Mouse (Mus musculus): ENCODE results near the gene Acadl.

The Acadl gene

DNA sequence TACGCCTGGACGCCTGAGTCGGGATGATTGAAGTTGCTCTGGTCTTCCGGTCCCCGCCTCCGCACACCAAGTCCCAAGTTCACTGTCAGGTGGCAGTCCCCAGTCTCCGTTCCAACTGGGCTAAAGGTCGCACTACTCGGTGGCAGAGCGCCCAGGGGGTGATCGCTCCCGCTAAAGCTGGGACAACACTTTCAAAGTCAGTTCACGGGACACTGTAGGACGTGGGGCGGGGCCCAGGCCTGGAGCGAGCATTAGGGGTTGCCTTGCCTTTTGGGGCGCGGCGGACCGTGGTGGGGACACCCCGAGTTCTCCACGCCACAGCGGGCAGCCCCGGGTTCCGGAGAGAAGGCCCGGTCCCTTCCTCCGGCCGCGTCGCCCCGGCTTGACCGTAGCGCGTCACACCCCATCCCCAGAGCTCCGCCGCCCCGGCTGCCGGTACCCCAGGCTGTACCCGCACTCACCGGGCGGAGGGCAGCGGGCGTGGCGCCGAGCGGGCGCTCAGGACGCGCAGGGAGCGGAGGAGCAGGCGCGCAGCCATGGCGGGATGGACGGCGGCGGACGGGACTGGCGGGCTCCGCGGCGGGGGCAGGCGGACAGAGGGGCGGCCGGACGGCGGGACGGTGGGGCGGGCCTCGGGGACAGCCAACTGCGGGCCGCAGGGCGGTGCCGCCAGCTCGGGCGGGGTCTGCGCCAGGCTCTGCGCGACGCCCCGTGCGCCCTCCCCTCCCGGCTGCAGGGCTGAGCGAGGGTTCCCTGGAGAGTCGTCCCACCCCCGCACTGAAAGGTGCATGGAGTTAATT lies at the start of gene Acadl:
Gene Acadl (minus strand): TSS at position 566 of the 800 bp plus-strand sequence.
- DNase-seq (ENCODE audit: low spot score), result peak; percentile 77

DNA sequence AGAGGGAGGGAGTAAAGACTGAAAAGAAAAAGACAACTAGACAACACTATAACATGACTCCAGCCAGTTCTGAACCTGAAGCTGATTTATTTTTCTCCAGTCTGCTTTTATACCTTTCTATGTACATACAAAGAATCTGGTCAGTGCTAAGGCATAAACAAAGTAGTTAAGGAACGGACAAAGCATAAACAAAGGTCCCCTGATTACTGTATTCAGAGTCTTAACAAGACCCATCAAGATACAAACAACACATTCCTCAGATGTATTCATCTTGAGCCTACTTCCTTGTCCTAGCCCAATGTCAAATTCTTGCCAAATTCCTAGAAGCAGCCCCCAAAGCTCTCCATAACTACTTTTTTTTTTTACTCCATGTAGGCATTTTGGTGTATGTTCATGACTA lies 49.2 kb upstream of the Acadl start:
- DNase-seq (ENCODE audit: low spot score), result no peak

DNA sequence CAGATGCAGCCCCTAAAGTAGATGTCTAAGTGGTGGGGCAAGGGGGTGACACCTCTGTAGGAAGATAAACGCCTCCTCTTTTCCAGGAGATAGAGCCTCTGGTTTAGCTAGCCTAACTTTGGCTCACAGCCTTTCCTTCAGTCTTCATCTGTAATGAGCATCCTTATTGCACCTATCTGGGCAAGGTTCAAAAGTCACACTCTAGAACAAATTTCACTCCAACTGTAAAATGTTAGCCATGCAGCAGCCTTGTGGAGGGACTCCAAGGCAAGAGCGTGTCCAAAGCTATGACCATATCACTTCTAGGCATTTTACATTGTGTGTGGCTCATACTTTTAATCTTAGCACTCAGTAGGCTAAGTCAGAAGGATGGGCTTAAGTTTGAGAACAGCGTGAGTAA lies 39.5 kb upstream of the Acadl start:
- DNase-seq (ENCODE audit: low spot score), result no peak

DNA sequence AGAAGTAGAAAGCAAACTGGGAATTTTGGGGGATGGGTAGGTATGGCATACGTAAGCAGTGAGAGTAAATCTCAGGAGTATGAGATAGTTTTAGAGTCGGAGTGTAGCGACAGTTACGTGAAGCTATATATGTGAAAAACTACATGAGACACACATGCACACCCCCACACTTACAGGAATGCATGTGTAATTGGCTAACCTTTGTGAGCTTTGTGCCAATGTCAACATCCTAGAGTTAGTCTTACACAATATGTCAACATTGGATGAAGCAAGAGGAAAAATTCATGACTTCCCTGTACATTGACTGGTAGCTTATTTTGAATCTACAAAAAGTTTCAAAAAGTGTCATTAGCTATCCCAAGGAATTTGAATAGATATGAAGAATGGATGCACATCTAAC lies 37.9 kb upstream of the Acadl start:
- DNase-seq (ENCODE audit: low spot score), result no peak

DNA sequence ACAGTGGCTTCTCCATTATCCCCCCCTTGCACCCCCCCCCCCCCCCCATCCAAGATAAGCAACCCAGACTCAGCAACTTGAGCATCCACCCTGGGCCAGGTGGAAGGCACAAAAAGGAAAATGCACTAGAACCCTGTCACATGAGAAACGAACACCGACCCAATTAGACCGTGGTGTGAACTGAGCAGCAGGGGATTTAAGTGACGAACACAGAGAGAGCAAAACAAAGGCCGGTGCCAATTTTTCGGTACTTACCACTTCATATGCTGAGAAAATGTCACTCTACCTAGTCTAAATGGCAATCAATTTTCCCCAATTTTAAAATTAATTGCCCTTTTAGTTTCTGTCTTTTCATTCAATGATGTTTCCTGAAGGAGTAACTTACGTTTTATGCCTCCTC lies 35.2 kb upstream of the Acadl start:
- DNase-seq (ENCODE audit: low spot score), result no peak

DNA sequence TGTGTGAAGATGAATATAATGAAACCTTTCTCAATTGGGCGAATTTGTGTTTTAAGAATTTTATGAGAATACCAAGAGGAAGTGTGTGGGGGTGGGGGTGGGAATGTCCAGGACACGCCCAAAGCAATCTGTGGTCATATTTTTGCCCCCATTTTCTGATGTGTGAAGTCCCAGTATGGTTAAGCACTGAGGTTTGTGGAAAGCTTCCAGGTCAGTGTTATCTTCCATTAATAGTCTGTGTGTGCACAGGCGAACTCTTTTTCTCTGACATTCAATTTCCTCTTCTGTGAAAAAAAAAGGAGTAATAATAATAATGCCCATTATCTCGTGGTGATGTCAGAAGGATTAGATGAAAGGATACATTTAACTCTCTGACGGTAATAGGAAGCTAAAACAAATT lies 33.5 kb upstream of the Acadl start:
- no peak for DNase-seq (ENCODE audit: low spot score)

DNA sequence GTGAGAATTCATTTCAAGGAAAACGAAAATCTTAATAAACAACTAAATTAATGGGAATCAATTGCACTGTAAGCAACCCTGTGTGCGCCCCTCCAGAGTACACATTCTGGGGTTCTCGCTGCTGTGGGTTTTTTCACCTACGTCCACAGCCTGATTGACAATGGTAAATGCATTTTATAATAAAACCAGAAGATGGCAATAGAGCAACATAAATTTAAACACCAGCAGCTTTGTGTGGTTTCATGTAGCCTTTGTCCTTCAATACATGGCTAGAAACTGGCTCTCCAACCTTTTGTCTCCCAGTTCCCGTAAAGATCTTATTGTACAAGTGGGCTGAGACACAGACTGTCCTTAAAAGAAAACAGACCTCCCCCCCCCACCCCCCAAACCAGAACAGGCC lies 33.0 kb upstream of the Acadl start:
- DNase-seq (ENCODE audit: low spot score), result no peak

DNA sequence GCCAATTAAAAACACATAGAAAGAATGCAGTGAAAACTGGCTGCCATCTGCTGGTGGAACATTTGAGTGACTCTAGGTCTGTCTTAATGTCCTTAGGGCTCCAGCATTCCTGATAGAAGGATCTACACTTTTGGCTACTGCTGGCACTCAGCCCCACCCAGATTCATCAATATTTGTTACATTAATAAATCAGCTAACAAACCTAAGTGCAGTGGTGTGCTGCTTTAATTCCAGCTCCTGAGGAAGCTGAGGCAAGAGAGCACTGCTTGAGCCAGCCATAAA lies 32.7 kb upstream of the Acadl start:
- peak; percentile 23 for DNase-seq (ENCODE audit: low spot score)

DNA sequence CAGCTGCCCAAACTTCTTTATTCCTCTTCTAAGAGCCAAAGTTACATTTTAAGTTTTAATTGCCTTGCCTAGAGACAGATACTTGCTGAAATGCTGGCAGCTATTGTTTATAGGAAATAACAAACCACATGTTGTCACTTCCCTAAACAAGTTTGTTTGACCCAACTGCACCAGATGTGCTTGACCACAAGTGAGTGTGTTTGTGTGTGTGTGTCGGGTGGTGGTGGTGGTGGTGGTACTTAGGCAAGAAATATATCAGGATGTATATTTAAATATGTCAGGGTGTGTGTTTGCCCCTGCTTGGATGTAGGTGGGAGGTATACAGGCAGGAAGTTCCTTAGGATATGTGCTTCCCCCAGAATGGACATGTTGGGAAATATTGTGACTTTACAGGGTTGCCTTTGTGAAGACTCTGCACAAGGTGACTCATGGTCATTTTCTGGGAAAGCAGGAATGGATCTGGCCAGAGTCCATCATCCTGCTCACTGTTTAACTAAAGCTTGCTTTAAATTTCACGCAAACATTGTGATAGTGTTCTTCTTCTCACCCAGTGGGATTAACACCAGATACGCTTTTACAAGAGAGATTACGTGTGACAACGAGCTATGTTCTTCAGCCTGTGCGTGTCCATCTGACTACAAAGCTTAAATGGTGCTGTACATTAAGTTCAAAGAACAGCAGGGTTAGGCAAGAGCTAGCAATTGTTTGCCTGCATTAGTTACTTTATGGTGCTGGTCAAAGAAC lies 32.2 kb upstream of the Acadl start:
- no peak for DNase-seq (ENCODE audit: low spot score)

DNA sequence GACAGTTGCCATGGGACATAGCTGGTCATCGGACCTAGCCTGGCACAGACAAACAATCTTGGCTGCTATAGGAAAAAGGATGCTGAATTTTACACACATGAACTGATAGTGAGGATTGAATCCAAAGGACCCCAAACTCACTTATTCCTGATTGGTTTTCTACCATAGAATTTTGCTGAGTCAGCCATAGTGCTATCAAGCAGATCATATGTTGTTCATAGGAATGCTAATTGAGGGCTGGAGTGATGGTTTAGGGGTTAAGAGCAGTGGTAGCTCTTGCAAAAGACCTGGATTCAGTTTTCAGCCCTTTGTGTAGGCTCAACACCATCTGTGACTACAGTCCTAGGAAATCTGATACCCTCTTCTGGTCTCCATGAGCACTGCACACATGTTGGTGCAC lies 24.1 kb upstream of the Acadl start:
- no peak for DNase-seq (ENCODE audit: low spot score)

DNA sequence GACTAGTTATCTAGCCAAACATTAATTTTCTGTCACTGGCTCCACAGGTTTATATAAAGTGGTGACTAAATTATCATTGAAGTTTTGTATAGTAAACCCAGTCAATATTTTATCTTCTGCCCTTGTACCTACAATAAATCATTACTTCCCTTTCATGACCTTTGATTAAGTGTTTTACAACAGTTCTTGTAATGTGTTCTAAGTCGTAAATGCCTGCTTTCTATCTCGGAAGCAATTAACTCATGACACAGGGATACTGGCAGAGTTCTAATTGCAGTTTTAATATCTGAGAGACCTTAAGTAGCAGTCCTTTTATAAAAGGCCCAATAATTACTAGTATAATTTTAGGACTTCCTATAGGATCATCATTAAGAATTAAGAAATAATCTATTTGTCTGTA lies 17.1 kb upstream of the Acadl start:
- DNase-seq (ENCODE audit: low spot score), result no peak

DNA sequence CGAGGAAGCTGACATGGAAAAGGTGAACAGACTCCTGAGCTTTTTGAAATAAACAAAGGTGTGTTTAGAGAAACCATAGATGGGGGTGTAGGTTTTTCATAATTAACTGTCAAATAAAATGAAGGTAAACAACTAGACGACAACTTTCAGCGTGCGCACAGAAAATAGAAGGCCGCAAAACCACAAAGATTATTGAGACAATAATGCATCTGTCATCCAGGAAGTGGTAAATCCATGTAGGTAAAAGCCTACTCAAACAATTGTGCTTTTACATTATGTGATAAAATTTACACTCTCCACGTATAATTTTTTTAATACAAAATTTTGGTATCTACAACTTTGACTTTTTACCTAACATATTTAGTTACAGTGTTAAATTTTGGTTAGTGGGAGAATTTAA lies 11.7 kb upstream of the Acadl start:
- DNase-seq (ENCODE audit: low spot score), result no peak

DNA sequence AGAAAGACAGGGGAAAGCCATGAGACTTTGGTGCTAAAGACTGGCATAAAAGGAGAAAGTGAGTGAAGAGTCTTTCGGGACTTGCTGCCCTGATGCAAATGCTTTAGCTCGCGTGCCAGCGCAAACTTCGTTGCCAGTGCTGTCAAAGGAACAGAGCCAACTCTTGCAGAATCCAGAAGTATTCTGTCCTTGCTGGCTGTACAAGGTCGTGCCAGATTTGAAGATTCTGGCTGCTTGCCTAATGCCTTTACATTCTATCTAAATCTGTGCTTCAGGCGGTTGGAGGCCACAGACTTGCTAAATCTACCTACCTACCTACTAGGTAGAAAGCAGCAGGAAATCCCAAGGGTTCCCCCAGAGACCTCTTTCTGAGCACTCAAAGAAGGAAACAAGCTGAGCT lies 8.5 kb upstream of the Acadl start:
- DNase-seq (ENCODE audit: low spot score), result peak; percentile 26

DNA sequence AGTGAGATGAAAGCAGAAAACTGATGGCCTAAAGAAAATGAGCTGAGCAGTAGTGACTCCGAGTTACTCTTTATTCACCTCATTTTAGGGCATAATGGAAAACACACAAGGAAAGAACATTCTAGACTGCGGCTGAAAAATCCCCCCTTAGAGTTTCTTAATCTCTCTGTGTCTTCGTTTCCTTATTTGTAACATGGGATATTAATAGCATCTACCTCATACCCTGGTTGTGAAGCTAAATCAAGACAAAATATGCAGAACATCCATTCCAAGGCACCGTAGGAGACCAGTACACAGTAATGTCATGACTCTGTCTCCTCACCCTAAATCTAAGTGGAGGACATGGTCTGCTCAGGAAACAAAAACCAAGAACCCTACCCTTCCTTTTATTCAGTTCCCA lies 2.6 kb upstream of the Acadl start:
- DNase-seq (ENCODE audit: low spot score), result no peak

DNA sequence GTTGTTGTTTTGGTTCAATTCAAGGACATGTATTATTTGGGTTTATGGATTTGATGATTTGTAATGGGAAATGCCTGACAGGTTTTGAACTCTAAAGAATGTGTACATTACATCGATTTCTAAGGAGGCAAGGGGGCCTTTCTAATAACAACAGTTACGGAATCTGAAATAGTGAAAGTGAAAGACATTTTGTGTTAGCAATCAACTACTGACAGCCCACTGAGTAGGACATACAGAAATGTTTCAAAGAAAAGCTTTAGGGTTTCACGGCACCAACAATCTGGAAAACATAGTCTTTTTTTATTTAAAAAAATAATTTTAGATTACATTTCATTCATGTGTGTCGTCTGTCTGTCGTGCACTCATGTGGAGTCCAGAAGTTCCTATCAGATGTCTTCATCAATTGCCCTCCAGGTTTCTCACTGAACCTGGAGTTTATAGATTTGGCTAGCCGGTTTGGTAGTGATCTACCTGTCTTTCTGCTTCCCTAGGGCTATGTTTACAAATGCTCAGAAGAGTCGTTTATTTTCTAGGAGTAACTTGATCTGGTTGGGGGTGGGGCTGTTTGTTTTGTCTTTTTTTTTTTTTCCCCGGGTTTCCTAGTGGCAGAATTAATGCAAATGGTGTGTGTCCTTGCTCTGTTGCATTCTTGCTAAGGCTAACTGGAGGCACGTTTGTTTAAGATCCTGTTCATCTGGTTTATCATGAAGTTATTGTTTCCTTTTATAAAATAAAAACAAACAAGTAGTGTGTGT lies 841 bp upstream of the Acadl start:
- DNase-seq (ENCODE audit: low spot score), result no peak

DNA sequence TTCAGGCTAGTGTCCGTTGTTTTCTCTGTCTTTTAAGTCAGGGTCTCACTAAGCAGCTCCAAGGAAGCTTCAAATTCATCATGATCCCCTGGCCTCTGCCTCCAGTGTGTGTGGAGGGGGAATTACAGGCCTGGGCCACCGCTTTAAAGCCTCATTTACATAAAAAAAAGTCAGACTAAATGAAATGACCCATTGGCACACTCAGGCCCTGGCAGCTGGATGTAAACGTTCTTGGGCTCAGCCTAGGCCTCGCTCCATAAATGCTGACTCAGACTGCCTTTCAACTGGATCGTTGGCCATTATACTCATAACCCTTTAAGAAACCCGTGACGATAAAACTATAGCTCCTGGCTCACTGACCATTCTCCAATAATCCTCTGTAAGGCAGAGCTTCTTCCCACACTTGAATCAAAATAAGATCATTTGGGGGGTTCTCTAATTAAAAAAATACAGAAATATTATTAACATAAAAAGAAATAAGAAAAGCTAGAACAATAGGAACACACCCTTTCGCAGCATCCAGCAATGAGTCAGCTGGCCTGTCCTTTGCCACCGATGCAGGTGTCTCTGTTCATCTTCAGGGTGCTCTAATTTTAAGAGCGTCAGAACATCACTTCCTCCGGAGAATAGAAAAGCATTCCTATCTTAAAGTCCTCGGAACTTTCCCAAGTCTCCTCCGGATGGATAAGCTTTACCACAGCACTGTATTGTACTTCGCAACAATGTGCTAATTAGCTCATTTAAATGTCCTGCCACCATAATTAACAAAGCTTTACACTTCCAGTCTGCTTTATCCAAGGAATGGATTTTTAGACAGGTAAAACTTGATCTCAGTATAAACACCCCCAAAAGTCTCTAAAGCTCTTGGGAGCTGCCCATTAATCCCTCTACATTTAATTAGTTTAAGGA lies 1.1 kb downstream of the Acadl start:
- no peak for DNase-seq (ENCODE audit: low spot score)

DNA sequence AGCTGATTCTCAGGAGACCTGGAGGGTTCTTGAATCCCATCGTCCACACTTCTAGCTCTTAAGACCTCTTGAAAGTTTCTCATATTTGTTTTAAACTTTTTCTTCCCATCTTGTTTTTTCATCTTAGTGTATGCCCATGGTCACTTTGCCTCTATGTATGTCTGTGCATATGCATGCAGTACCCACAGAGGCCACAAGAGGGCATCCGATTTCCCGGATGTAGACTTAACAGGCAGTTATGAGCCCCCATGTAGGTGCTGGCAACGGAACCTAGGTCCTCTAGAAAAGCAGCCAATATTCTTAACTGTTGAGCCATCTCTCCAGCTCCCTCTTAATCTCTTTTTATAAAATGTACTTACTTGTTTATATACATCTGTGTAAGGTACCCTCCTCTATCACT lies 15.6 kb downstream of the Acadl start:
- no peak for DNase-seq (ENCODE audit: low spot score)

DNA sequence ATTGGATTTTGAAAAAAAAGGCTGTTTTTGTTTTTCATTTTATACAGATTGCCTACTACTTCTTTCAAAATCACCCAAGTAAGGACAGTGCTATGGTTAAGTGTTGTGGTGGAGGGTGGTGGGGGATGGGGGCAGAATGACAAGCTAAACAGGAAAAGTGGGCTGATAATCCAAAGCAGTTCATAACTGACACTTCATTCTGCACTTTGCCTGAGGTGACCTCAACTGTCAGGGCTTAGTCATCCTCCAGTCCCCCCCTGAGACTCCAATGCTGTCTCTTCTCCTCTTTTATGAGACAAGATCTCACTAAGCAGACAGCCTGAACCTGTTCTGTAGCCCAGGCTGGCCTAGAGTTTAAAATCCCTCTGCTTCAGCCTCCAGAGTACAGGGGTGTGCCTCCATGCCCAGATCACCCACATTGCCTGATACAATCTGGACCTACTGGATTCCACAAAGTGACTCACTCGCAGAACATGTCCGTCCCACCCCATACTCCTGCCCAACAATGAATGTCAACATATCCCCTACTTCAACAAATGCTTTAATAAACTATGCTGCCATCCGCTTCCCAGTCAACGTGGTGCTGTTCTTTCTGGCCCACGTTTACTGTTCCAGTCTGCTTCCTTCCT lies 17.3 kb downstream of the Acadl start:
- DNase-seq (ENCODE audit: low spot score), result no peak

DNA sequence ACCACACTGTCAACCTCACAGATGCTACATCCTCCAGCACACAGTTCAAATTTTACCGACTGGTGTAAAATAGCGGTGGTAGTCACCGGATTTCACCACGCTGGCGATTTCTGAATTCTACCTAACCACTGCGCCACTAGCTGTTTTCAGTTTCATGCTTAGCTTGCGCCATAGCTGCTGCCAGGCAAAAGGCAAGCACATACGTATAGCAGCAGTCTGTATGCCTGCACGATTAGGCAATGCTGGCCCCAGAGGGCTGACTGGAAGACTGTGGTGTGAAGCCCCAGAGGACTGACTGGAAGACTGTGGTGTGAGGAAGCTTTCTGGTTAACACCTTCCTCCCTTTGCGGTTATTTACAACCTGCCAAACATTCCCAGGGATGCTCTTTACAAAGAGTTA lies 21.1 kb downstream of the Acadl start:
- no peak for DNase-seq (ENCODE audit: low spot score)

DNA sequence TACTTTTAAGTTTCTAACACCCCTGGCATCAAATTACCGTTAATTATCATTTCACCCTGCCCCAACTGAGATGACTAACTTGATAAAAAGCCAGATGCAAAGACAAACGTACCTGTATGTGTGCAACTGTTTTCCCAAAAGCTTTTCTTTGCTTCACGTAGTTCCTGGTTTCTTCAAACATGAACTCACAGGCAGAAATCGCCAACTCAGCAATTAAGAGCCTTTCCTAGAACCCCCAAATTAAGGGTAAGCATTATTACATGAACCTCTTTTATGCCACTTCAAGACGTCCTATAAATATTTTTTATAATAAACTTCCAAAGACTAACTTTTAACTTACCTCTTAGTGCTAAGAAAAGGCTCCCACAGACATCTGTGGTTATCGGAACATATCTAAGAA lies 21.6 kb downstream of the Acadl start:
- no peak for DNase-seq (ENCODE audit: low spot score)

DNA sequence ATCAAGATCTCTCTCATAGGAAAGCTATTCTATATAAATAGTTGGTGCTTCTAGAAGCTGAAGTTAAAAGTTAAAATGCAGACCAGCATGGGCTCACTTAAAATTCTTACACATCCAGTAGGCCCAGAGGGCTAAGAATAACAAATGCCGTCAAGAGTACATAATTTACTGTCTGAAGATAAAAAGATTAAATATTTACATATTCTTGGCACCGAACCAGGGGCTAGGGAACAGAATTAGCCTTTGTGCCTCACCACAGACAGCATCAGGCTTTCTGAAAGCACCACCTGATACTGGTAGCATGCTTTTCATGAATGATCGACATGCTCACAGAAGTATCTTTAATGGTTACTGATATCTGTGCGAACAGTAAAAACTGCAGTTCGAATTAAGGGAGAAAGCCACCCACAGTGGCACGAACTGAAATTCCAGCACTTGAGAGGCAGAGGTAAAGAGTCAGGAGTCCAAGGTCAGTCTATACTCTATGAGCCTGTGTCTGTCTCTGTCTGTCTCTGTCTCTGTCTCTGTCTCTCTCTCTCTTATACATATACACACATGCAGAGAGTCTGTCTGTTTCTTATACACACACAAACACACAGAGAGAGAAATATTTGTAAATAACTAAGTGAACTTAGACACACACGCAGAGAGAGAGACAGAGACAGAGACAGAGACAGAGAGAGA lies 23.2 kb downstream of the Acadl start:
- no peak for DNase-seq (ENCODE audit: low spot score)

Data from ovary, postnatal 14 days (tissue).